Mouse (Mus musculus): ENCODE results near the gene Prpf8. TPM values are rescaled to one million over a fixed set of nuclear protein-coding genes. Genes with fewer than 3 reads are reported as not detected.

The Prpf8 gene
- total and polyA plus RNA-seq, 3 experiments: 49.0 to 93.2 (median 84.4) TPM

- no peaks in the 10 kb centered on the region; the same call in 1 of the 2 replicates for H3K79me2 ChIP-seq (replicated peaks; ENCODE audit: control insufficient read depth, insufficient read depth, low read length)
- peak overlapping the region; percentile 97 for H3K27ac ChIP-seq
- no peaks in the 10 kb centered on the region for H3K27me3 ChIP-seq (ENCODE audit: control insufficient read depth, insufficient read depth, low read length)
- H3K4me3 ChIP-seq: peak overlapping the region; percentile 83
- intact Hi-C loops (cut with DNase I): loop anchor here (2.0 to 5.0 kb wide), 3 partner anchors 24 to 108 kb away; partner anchors contain the start of genes Prpf8 and Tlcd2
- TF ChIP-seq EP300 (IDR thresholded peaks at IDR 0.05; ENCODE audit: insufficient read depth, low read depth, low read length) (peak; percentile 81), CTCF (IDR thresholded peaks at IDR 0.05) (peak; percentile 95), POLR2A (IDR thresholded peaks at IDR 0.05; ENCODE audit: insufficient read depth, low read depth, low read length) (peak; percentile 97)
- H3K9ac ChIP-seq (ENCODE audit: low read depth, low read length): peak overlapping the region; percentile 93
- peaks cover 17% of the 10 kb centered on the region for H3K4me1 ChIP-seq (ENCODE audit: control insufficient read depth, insufficient read depth, low read length)
- peak; percentile 94 to 95 for DNase-seq
- whole genome bisulfite sequencing: under 1% methylated on average over 24 of the region's 24 CpGs
- peaks cover 8% of the 10 kb centered on the region for H3K36me3 ChIP-seq (ENCODE audit: control insufficient read depth, insufficient read depth, low read length)
Observed at GRCm38 (mm10) chr11:75510627-75510993, 24.0 kb downstream of the Prpf8 start.

GRCm38 (mm10) chr11:75511213-75511612 is 24.6 kb downstream of the Prpf8 start:
- DNase-seq: peak; percentile 63

GRCm38 (mm10) chr11:75512301-75513018 is 25.8 kb downstream of the Prpf8 start:
- Histone ChIP-seq H3K27me3 (ENCODE audit: control insufficient read depth, insufficient read depth, low read length) (no peaks in the 10 kb centered on the region), H3K9ac (ENCODE audit: low read depth, low read length) (no peak overlapping the region), H3K4me3 (no peak overlapping the region), H3K36me3 (ENCODE audit: control insufficient read depth, insufficient read depth, low read length) (peaks cover 8% of the 10 kb centered on the region), H3K79me2 (replicated peaks; ENCODE audit: control insufficient read depth, insufficient read depth, low read length) (no peaks in the 10 kb centered on the region; the same call in 1 of the 2 replicates), H3K4me1 (ENCODE audit: control insufficient read depth, insufficient read depth, low read length) (peaks cover 17% of the 10 kb centered on the region), H3K27ac (peak overlapping the region; percentile 88)
- TF ChIP-seq EP300 (IDR thresholded peaks at IDR 0.05; ENCODE audit: insufficient read depth, low read depth, low read length) (no peak), POLR2A (IDR thresholded peaks at IDR 0.05; ENCODE audit: insufficient read depth, low read depth, low read length) (no peak), CTCF (IDR thresholded peaks at IDR 0.05) (no peak)
- no peak for DNase-seq
- 73% methylated on average over 9 of the region's 9 CpGs for WGBS
- intact Hi-C loops (cut with DNase I): loop anchor here (2.0 to 5.0 kb wide), 2 partner anchors 18 to 110 kb away; partner anchors contain the start of gene Slc43a2

More at GRCm38 (mm10) chr11:75511213-75511612, 24.6 kb downstream of the Prpf8 start:
- intact Hi-C loops (cut with DNase I): loop anchor here (2.0 to 5.0 kb wide), 3 partner anchors 24 to 109 kb away; partner anchors contain the start of genes Prpf8 and Tlcd2
- TF ChIP-seq CTCF (IDR thresholded peaks at IDR 0.05): no peak
- no peak for TF ChIP-seq EP300 (IDR thresholded peaks at IDR 0.05; ENCODE audit: insufficient read depth, low read depth, low read length)
- no peak for TF ChIP-seq POLR2A (IDR thresholded peaks at IDR 0.05; ENCODE audit: insufficient read depth, low read depth, low read length)
- Histone ChIP-seq H3K27me3 (ENCODE audit: control insufficient read depth, insufficient read depth, low read length) (no peaks in the 10 kb centered on the region), H3K4me1 (ENCODE audit: control insufficient read depth, insufficient read depth, low read length) (peaks cover 17% of the 10 kb centered on the region), H3K4me3 (peak overlapping the region; percentile 11), H3K36me3 (ENCODE audit: control insufficient read depth, insufficient read depth, low read length) (peaks cover 8% of the 10 kb centered on the region), H3K27ac (peak overlapping the region; percentile 72), H3K79me2 (replicated peaks; ENCODE audit: control insufficient read depth, insufficient read depth, low read length) (no peaks in the 10 kb centered on the region; the same call in 1 of the 2 replicates), H3K9ac (ENCODE audit: low read depth, low read length) (peak overlapping the region; percentile 11; the same call in 1 of the 2 replicates)
- WGBS: 46% methylated on average over 6 of the region's 6 CpGs

- H3K4me1 ChIP-seq (ENCODE audit: control insufficient read depth, insufficient read depth, low read length): peaks cover 17% of the 10 kb centered on the region
- peak within 1 kb of the TSS; percentile 57 for H3K4me3 ChIP-seq
- DNase-seq: peak; percentile 73 to 81
- WGBS: 44% methylated on average over 8 of the region's 8 CpGs
- peak within 1 kb of the TSS; percentile 72 for H3K9ac ChIP-seq (ENCODE audit: low read depth, low read length)
- TF ChIP-seq POLR2A (IDR thresholded peaks at IDR 0.05; ENCODE audit: insufficient read depth, low read depth, low read length) (peak; percentile 88), EP300 (IDR thresholded peaks at IDR 0.05; ENCODE audit: insufficient read depth, low read depth, low read length) (peak; percentile 44; the same call in 1 of the 2 replicates), CTCF (IDR thresholded peaks at IDR 0.05) (no peak)
- intact Hi-C loops (cut with DNase I): loop anchor here (2.0 to 5.0 kb wide), 2 partner anchors 17 to 111 kb away; partner anchors contain the start of gene Slc43a2
- no peaks in the 10 kb centered on the region; the same call in 1 of the 2 replicates for H3K79me2 ChIP-seq (replicated peaks; ENCODE audit: control insufficient read depth, insufficient read depth, low read length)
- peak within 1 kb of the TSS; percentile 88 for H3K27ac ChIP-seq
- peaks cover 8% of the 10 kb centered on the region for H3K36me3 ChIP-seq (ENCODE audit: control insufficient read depth, insufficient read depth, low read length)
- no peaks in the 10 kb centered on the region for H3K27me3 ChIP-seq (ENCODE audit: control insufficient read depth, insufficient read depth, low read length)
Observed at GRCm38 (mm10) chr11:75513336-75513735, 26.7 kb downstream of the Prpf8 start, which contains the start of gene Scarf1. Gene Scarf1, plus strand, starts transcription at chr11:75513540.

GRCm38 (mm10) chr11:75515186-75515585 is 28.6 kb downstream of the Prpf8 start:
- H3K79me2 ChIP-seq (replicated peaks; ENCODE audit: control insufficient read depth, insufficient read depth, low read length): no peaks in the 10 kb centered on the region; the same call in 1 of the 2 replicates

More at GRCm38 (mm10) chr11:75515186-75515585, 28.6 kb downstream of the Prpf8 start:
- Histone ChIP-seq H3K27me3 (ENCODE audit: control insufficient read depth, insufficient read depth, low read length) (no peaks in the 10 kb centered on the region), H3K9ac (ENCODE audit: low read depth, low read length) (no peak overlapping the region), H3K36me3 (ENCODE audit: control insufficient read depth, insufficient read depth, low read length) (no peaks in the 10 kb centered on the region), H3K27ac (0 out of 2 replicates have a peak overlapping the region, but pooled peaks have one; percentile 12), H3K4me1 (ENCODE audit: control insufficient read depth, insufficient read depth, low read length) (peaks cover 13% of the 10 kb centered on the region), H3K4me3 (no peak overlapping the region)
- TF ChIP-seq POLR2A (IDR thresholded peaks at IDR 0.05; ENCODE audit: insufficient read depth, low read depth, low read length) (no peak), EP300 (IDR thresholded peaks at IDR 0.05; ENCODE audit: insufficient read depth, low read depth, low read length) (no peak), CTCF (IDR thresholded peaks at IDR 0.05) (no peak)
- DNase-seq: no peak
- WGBS: 89% methylated on average over 25 of the region's 25 CpGs
- intact Hi-C loops (cut with DNase I): no loop called here
